Mouse (Mus musculus) gonadal fat pad, adult 2 months (tissue): ENCODE results near the gene Mmd2. TPM values are rescaled to one million over a fixed set of nuclear protein-coding genes. Genes with fewer than 3 reads are reported as not detected.

ENCODE experiments used
- DNase-seq: peaks from one replicate; pipeline ENCODE4 v3.0.0-alpha.2; 2012; ENCODE audit warnings: low read depth
- polyA plus RNA-seq: library from polyadenylated mRNA; depleted of rRNA; stranded (reverse); fragments of >200 nt; gene quantifications from 2 replicates; pipeline ENCODE4 v1.2.3, GENCODE M21; 2012; rRNA removed

Mmd2 gene
- polyA plus RNA-seq, 1 experiment, result 2.1 TPM

DNA sequence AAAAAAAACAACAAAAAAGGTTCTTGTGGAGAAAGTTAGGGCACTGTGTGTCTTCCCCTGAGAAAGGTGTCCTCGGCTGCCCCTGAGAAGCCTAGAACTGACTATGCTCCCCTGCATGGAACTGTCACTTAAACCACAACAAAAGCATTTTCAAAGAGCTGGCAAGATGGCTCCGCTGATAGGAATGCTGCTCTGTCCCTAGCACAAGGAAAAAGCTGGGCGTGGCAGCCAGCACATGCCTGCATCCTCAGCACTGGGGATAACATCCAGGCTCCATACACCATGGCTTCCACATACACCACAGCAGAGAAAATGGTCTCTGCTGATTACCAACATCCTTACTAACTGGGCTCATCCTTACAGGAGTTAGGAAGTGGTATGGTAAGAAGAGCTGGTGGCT, 61.5 kb downstream of the Mmd2 start:
- DNase-seq, result no peak

- DNase-seq, result no peak
These were observed 62.3 kb downstream of the Mmd2 start for GRCm38 (mm10) chr5:142546344-142546743.

- DNase-seq, result no peak
These were observed 63.4 kb downstream of the Mmd2 start for GRCm38 (mm10) chr5:142545014-142545795.

DNA sequence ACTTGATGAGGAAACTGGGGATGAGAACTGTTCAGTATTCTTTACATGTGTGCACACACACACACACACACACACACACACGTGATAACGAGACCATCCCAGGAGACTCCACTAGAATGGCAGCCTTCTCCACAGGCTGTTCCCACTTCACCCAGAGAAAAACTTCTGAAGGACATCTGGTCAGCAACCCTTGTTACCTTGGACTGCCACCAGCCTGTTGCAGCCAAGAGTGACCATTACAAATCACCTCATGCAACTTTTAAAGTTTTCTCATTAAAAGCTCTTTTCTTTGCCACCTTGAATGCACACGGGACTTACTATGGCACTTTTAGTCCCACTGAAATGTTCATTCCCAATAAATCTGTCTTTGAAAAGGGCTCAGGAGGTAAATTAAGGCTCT, 71.3 kb downstream of the Mmd2 start:
- DNase-seq, result no peak

GRCm38 (mm10) chr5:142535388-142535787, 73.2 kb downstream of the Mmd2 start:
- DNase-seq, result no peak

- DNase-seq, result no peak
These were observed 78.7 kb downstream of the Mmd2 start, which contains the start of gene Papolb for GRCm38 (mm10) chr5:142529915-142530314. Gene Papolb (minus strand): TSS chr5:142530076.

DNA sequence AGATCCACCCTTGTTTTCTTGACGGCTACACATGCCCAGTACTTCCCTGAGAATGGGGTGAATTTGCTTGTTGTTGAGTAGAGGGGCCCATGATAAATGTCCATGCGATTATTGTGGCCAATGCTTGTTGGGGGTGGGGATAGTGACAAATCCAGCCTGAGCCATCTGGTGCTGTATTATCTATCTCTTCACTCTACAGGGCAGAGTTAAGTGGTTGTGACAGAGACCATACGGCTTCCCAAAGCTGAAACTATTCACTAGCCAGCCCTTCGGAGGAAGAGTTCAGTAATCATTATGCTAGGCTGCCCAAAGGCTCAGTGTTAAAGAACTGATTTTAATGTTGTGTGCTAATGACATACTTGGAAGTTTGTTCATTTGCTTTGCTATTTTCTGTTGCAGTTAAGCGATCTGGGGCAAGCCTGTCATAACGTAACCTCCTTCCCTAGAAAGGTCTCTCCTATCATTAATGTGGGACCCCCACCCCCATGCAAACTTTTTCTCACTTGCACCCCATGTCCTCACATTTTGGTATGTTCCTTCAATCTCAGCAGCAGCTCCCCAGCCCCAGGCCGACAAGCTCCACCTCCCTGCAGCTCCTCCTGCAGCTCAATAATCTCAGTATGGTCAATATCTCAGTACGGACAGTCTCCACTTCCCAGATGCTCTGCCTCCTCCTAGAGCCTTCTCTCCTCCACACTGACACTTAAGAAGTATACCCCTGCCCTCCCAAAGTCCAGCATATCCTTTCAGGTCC, 83.7 kb downstream of the Mmd2 start:
- DNase-seq, result no peak

GRCm38 (mm10) chr5:142521195-142521866, 87.3 kb downstream of the Mmd2 start:
- DNase-seq, result no peak

- DNase-seq, result no peak
These were observed 88.2 kb downstream of the Mmd2 start for GRCm38 (mm10) chr5:142520360-142520759.

DNA sequence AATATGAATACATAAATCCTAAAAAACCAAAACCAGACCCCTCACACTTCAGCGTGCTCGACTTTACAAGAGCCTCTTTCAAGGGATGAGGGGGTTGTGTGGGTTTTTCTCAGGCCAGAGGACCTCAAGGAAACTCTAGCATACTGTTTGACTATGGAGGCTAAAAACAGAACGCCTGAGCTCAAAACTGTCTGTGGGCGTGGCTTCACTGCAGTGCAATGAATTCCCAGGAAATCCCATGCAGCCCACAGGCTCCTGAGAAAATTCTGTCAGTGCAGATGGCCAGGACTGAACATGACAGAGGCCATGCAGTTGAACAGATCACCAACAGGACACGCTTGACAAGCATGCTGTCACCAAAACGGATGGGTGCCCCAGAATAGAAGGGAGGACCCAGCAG, 89.6 kb downstream of the Mmd2 start:
- DNase-seq, result no peak

Other genes with a start within 250 kb of the Mmd2 start
- 10.3 and 17.5 TPM in 2 replicates for gene Foxk1, start 207.3 kb downstream of the Mmd2 start, polyA plus RNA-seq
- 35.2 and 40.2 TPM in 2 replicates for gene Ap5z1, start 144.9 kb downstream of the Mmd2 start, polyA plus RNA-seq
- gene Papolb, start 78.7 kb downstream of the Mmd2 start, polyA plus RNA-seq, result 0.16 and 0.53 TPM in 2 replicates
- gene Radil, start 57.7 kb downstream of the Mmd2 start, polyA plus RNA-seq, result 4.8 and 5.4 TPM in 2 replicates
- 55.6 and 59.7 TPM in 2 replicates for gene Wipi2, start 18.9 kb upstream of the Mmd2 start, polyA plus RNA-seq
- 4.6 and 6.7 TPM in 2 replicates for gene Slc29a4, start 83.7 kb upstream of the Mmd2 start, polyA plus RNA-seq
- 30.9 and 40.3 TPM in 2 replicates for gene Tnrc18, start 208.9 kb upstream of the Mmd2 start, polyA plus RNA-seq